Mouse (Mus musculus) liver, adult (tissue): ENCODE results near the gene Scnn1a.

ENCODE experiments used
- GATA4 ChIP-seq: IDR thresholded peaks from 2 replicates; pipeline ENCODE4 v1.6.1; 2014; ENCODE audit warnings: mild to moderate bottlenecking, low read length; ENCODE audit not compliant: insufficient replicate concordance

The Scnn1a gene

GRCm38 (mm10) chr6:125348721-125349574, 28.5 kb downstream of the Scnn1a start, which contains the start of gene Tnfrsf1a:
Gene Tnfrsf1a, plus strand, starts transcription at chr6:125349362.
- TF ChIP-seq GATA4: no peak

DNA sequence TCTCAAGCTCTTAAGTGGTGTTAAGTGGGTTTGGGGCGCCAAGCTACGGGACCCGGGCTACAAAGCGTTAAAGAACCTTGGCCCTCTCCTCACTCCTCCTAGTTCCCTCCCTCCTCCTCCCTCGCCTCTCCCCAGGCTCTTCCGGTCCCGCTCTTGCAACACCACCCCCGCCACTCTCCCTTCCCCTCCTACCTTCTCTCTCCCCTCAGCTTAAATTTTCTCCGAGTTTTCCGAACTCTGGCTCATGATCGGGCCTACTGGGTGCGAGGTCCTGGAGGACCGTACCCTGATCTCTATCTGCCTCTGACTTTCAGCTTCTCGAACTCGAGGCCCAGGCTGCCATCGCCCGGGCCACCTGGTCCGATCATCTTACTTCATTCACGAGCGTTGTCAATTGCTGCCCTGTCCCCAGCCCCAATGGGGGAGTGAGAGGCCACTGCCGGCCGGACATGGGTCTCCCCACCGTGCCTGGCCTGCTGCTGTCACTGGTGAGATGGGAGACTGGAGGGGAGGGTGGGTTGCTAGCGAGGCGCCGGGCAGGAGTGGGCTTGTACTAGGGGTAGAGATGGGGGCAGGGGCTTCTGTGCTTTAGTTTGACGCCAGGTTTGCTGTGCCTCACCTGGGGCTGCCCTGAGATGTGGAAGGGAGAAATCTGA, 29.2 kb downstream of the Scnn1a start:
- TF ChIP-seq GATA4: no peak

DNA sequence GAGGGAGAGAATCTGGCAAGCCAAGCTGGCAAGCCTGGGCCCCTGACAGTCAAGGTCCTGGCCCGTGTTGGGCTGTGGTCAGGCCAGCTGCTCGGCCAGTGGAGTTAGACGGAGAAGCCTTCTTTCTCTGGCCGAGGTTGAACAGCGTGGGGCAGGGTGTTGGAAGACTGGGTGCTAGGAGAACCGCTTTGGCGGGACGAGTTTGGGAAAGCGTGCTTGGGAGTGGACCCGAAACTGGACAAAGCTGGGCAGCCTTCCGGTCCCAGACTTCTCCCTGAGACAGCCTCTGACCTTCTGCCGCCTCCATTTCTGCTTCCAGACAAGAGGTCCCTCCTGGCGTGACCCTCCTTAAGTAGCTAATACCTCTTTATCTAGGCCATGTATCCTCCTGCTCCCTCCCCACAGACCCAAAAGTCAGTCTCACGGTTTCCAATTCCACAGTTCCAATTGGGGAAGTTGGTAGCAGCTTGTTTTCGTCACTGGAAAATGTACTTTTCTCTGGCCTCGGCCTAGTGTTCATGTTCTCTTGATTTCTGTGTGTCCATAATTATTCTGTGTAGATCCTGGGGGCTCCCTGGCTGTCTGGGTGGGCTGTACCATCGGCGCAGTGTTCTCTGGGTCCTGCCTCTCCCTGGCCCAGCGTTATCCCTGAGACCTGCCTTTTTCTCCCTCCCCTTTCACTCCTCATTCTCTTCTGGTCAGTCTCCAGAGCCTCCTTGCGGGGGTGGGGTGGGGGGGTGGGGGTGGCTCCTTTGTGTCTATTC, 30.0 kb downstream of the Scnn1a start:
- TF ChIP-seq GATA4: no peak

- TF ChIP-seq GATA4: no peak
These were observed 30.5 kb downstream of the Scnn1a start for GRCm38 (mm10) chr6:125350995-125351324.

DNA sequence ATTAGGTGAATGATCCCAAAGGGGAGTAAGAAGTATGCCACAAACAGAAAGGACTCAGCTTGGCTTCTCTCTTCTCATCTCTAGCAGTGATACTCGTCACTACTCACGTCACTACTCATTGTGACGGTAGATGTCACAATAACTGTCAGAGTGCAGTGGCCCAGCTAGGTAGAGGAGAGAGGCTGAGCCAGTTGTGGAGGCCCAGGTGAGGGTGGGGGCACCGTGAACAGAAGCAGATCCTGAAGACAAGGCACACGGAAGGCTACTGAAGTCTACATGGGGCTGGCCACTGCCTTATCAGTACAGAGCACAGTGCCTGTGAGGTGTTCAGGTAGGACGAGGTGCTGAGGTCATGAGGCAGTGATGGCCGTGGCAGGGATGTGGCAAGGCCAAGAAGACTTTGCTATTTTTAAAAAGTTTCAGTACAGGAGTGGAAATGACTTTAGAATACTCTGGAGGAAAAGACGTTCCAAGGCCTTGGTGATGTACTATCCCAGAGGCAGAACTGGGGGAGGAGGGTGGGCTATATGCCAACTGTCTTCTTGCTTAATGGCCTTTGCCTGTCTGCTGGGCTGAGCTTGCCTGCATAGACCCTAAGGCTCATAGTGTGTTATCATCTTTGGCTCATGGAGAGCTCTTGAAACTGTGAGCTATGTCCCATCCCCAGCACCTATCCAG, 31.0 kb downstream of the Scnn1a start:
- no peak for TF ChIP-seq GATA4

DNA sequence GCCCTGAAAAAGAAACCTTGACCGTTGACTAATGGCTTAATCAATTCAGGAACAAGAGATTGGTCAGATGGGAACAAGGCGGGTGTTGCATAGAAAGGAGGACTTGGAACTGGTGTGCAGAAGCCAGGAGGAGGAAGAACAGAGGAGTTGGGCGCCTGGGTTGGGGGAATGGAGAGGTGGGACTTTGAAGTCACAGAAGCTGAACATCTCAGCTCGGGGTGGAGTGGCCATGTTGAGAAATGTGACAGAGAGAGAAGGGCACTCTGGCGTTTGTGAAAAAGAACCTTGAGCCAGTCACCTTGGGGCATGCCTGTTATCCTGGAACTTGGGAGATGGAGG, 31.6 kb downstream of the Scnn1a start:
- TF ChIP-seq GATA4: no peak

- no peak for TF ChIP-seq GATA4
These were observed 32.4 kb downstream of the Scnn1a start for GRCm38 (mm10) chr6:125352811-125353210.

DNA sequence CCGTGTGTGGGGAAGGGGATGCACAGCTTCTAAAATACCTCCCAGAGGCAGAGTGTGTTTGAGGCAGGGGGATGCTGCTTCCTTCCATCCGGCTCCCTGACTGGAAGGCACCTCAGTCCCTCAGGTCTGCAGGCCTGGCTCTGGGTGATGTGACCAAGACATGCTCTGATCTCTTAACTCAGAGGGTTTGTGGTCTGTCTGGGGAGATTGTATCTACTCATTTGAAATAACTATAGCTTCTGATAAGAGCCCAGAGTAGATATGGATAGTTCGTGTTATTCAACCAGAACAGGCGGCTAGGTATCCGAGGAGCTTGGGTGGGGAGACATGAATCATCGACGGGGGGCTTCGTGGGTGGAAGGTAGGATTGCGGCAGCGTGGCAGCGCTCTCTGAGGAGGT, 32.8 kb downstream of the Scnn1a start:
- no peak for TF ChIP-seq GATA4

DNA sequence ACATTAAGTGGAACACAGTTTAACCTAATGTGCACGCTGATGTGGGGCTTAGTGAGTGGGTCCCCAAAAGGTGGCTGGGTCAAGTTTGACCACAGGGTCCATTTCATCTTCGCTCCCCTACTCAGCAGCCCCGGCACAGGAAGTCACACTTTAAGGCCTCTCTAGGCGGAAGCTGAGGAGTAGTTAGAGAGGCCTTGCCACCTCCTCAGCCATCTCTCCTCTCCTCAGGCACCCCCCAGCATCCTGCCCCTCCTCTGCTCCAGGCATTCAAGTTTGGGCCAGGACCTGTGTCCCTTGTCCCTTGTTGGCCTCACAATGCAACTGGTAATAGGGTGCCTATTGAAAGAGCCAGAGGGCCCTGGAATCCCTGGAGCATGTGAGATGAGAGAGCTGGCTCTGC, 33.2 kb downstream of the Scnn1a start:
- TF ChIP-seq GATA4: no peak

GRCm38 (mm10) chr6:125354352-125355151, 34.1 kb downstream of the Scnn1a start:
- peak; percentile 59; the same call in 1 of the 2 replicates for TF ChIP-seq GATA4

- 0 out of 2 replicates have a peak, but pooled peaks have one; percentile 2 for TF ChIP-seq GATA4
These were observed 34.8 kb downstream of the Scnn1a start for GRCm38 (mm10) chr6:125355197-125355741.

DNA sequence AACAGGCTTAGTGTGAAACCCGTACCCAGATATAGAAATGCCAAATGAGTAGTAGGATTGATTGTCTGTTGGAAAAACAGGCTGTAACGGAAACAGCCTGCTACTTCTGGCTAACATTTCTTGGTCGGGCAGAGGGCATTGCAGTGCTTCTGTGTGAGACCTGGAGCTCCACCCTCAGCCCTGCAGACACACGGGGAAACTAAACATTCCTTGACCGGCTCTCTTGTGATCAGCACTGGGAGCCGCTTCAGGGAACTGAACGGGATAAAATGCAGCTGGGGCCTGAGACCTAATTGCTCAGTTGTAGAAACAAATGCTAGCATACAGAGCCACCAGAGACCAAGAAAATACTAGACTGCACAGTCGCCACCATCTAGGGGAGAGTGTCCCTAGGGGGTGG, 35.8 kb downstream of the Scnn1a start:
- TF ChIP-seq GATA4: no peak

GRCm38 (mm10) chr6:125357334-125357733, 36.9 kb downstream of the Scnn1a start:
- no peak for TF ChIP-seq GATA4

- no peak for TF ChIP-seq GATA4
These were observed 39.5 kb downstream of the Scnn1a start for GRCm38 (mm10) chr6:125359999-125360398.
